Comparison of ENCODE assay signal across 21 mouse cellular contexts in genomic region chr7:66223731-66224130, GRCm38 (mm10).
DNase-seq lines count a peak whose midpoint lies in the region; ATAC-seq and TF ChIP-seq lines count a peak whose summit lies in the region.
"Had no signal": no experiment of that assay in that cellular context is flagged by ENCODE, and none has a peak within 500 bp of the region (broad histone marks: within the 10 kb centered on the region; RNA-seq: fewer than 3 reads in every experiment).

No protein-coding gene starts in this region.

- TF ChIP-seq POLR2A in kidney, adult 2 months (IDR thresholded peaks at IDR 0.05; ENCODE audit: low read depth, low read length) = no peak
- TF ChIP-seq POLR2A in embryonic fibroblast, embryonic 13.5 days (IDR thresholded peaks at IDR 0.05; ENCODE audit: low read depth, low read length) = no peak

- H3K4me3 ChIP-seq in kidney, adult 2 months (ENCODE audit: insufficient read depth, low read depth, low read length) = no peak overlapping the region
- no peak overlapping the region for H3K4me3 ChIP-seq in lung, embryonic 15.5 days
- H3K4me3 ChIP-seq in embryonic fibroblast, embryonic 13.5 days (ENCODE audit: insufficient read depth, low read length) = no peak overlapping the region
- H3K4me3 ChIP-seq in limb, embryonic 15.5 days = no peak overlapping the region
- H3K4me3 ChIP-seq: forebrain, embryonic 10.5 days; forebrain, embryonic 15.5 days; heart, embryonic 13.5 days; liver, embryonic 13.5 days; midbrain, embryonic 12.5 days had no signal

- WGBS in kidney, adult 2 months = 68% methylated on average over 1 of the region's 1 CpGs
- 94% methylated on average over 1 of the region's 1 CpGs for WGBS in lung, embryonic 15.5 days
- 90% methylated on average over 1 of the region's 1 CpGs for WGBS in limb, embryonic 15.5 days

- H3K4me2 ChIP-seq in lung, embryonic 15.5 days = no peak overlapping the region
- no peak overlapping the region for H3K4me2 ChIP-seq in limb, embryonic 15.5 days
- H3K4me2 ChIP-seq: forebrain, embryonic 15.5 days; heart, embryonic 13.5 days; hindbrain, embryonic 14.5 days; liver, embryonic 13.5 days; midbrain, embryonic 12.5 days had no signal

- peaks cover 16% of the 10 kb centered on the region for H3K4me1 ChIP-seq in kidney, adult 2 months (ENCODE audit: control insufficient read depth, insufficient read depth, low read length)
- H3K4me1 ChIP-seq in lung, embryonic 15.5 days = peaks cover 17% of the 10 kb centered on the region
- H3K4me1 ChIP-seq in embryonic fibroblast, embryonic 13.5 days (ENCODE audit: control insufficient read depth, insufficient read depth, low read length) = peaks cover 8% of the 10 kb centered on the region
- peaks cover 21% of the 10 kb centered on the region for H3K4me1 ChIP-seq in limb, embryonic 15.5 days
- H3K4me1 ChIP-seq: forebrain, embryonic 15.5 days had no signal

- no peaks in the 10 kb centered on the region for H3K36me3 ChIP-seq in kidney, adult 2 months (ENCODE audit: control insufficient read depth, insufficient read depth, low read length)
- no peaks in the 10 kb centered on the region for H3K36me3 ChIP-seq in lung, embryonic 15.5 days
- no peaks in the 10 kb centered on the region for H3K36me3 ChIP-seq in limb, embryonic 15.5 days
- H3K36me3 ChIP-seq: forebrain, embryonic 10.5 days; forebrain, embryonic 15.5 days; heart, embryonic 13.5 days; liver, embryonic 13.5 days; midbrain, embryonic 12.5 days had no signal

- no peak for ATAC-seq in lung, embryonic 15.5 days (ENCODE audit: borderline replicate concordance, extremely low read depth, low FRiP score, low TSS enrichment)
- no peak for ATAC-seq in limb, embryonic 15.5 days (ENCODE audit: insufficient number of reproducible peaks, low FRiP score, low TSS enrichment, low read depth)
- ATAC-seq: forebrain, embryonic 15.5 days had no signal

- H3K27me3 ChIP-seq in kidney, adult 2 months (replicated peaks; ENCODE audit: control insufficient read depth, insufficient read depth, low read length) = no peaks in the 10 kb centered on the region
- no peaks in the 10 kb centered on the region for H3K27me3 ChIP-seq in lung, embryonic 15.5 days
- no peaks in the 10 kb centered on the region for H3K27me3 ChIP-seq in limb, embryonic 15.5 days
- H3K27me3 ChIP-seq: forebrain, embryonic 15.5 days; heart, embryonic 13.5 days; liver, embryonic 13.5 days; midbrain, embryonic 12.5 days had no signal

- no peak for TF ChIP-seq CTCF in kidney, adult 2 months (conservative IDR thresholded peaks at IDR 0.05; ENCODE audit: insufficient read depth, insufficient read length, low read depth, low read length)
- TF ChIP-seq CTCF in embryonic fibroblast, embryonic 13.5 days (IDR thresholded peaks at IDR 0.05; ENCODE audit: borderline replicate concordance, insufficient read depth, low read length) = no peak

- H3K9me3 ChIP-seq in lung, embryonic 15.5 days = no peaks in the 10 kb centered on the region
- no peaks in the 10 kb centered on the region for H3K9me3 ChIP-seq in limb, embryonic 15.5 days
- H3K9me3 ChIP-seq: forebrain, embryonic 10.5 days; forebrain, embryonic 15.5 days; heart, embryonic 13.5 days; liver, embryonic 13.5 days; midbrain, embryonic 12.5 days had no signal

- peak overlapping the region; percentile 77 for H3K27ac ChIP-seq in kidney, adult 2 months (ENCODE audit: insufficient read depth, low read depth, low read length)
- H3K27ac ChIP-seq in lung, embryonic 15.5 days = peak overlapping the region; percentile 22; the same call in 1 of the 2 replicates
- peak overlapping the region; percentile 96 for H3K27ac ChIP-seq in embryonic fibroblast, embryonic 13.5 days (ENCODE audit: insufficient read depth, low read length)
- peak overlapping the region; percentile 1; the same call in 1 of the 2 replicates for H3K27ac ChIP-seq in limb, embryonic 15.5 days
- H3K27ac ChIP-seq: forebrain, embryonic 10.5 days; forebrain, embryonic 15.5 days; heart, embryonic 13.5 days; hindbrain, embryonic 14.5 days; liver, embryonic 13.5 days; midbrain, embryonic 12.5 days had no signal

- H3K9ac ChIP-seq in lung, embryonic 15.5 days = no peak overlapping the region
- no peak overlapping the region for H3K9ac ChIP-seq in limb, embryonic 15.5 days
- H3K9ac ChIP-seq: forebrain, embryonic 15.5 days; heart, embryonic 13.5 days; hindbrain, embryonic 14.5 days; liver, embryonic 13.5 days; midbrain, embryonic 12.5 days had no signal

- no peak for DNase-seq in kidney, adult 2 months
- DNase-seq in kidney, adult 9 months = no peak
- DNase-seq in lung, postnatal 4 days = no peak
- DNase-seq in B cell, adult 2 months = no peak
- DNase-seq: adrenal gland, postnatal 36 days; cerebellum, adult 18-20 months; cerebellum, postnatal 10 days; gastrocnemius, postnatal 36 days; heart, postnatal 10 days; kidney, adult 18-20 months; layer of hippocampus, postnatal 36 days; liver, embryonic 13.5 days; lung, adult 18-20 months had no signal

Comparison
In these comparisons a context has a peak if more than half of its experiments do, and no peak if none do; other contexts are left out.
1. H3K27ac ChIP-seq: peak in every context shown above with its lines; median percentile 96 in embryonic fibroblast, embryonic 13.5 days; 77 in kidney, adult 2 months; 22 in lung, embryonic 15.5 days; 1 in limb, embryonic 15.5 days.